Mouse (Mus musculus) gastrocnemius, postnatal 25 days (tissue): ENCODE data around the gene Elmo2. TPM values are rescaled to one million over a fixed set of nuclear protein-coding genes. Genes with fewer than 3 reads are reported as not detected.

Experiments used
- DNase-seq: peaks from one replicate; pipeline ENCODE4 v3.0.0; 2022
- total RNA-seq, 2 experiments: library from RNA; stranded (reverse); gene quantifications; 1 replicate in 1 of 2; 2 replicates in 1 of 2; pipeline ENCODE4 v1.2.3; 2021

The Elmo2 gene
- total RNA-seq, 2 experiments from 2014 or later: 12.7 to 13.4 TPM

GRCm38 (mm10) chr2:165323484-165323883, 2.8 kb downstream of the Elmo2 start:
- no peak for DNase-seq

- DNase-seq: no peak
These were observed 4.1 kb downstream of the Elmo2 start for GRCm38 (mm10) chr2:165321981-165322735.

DNA sequence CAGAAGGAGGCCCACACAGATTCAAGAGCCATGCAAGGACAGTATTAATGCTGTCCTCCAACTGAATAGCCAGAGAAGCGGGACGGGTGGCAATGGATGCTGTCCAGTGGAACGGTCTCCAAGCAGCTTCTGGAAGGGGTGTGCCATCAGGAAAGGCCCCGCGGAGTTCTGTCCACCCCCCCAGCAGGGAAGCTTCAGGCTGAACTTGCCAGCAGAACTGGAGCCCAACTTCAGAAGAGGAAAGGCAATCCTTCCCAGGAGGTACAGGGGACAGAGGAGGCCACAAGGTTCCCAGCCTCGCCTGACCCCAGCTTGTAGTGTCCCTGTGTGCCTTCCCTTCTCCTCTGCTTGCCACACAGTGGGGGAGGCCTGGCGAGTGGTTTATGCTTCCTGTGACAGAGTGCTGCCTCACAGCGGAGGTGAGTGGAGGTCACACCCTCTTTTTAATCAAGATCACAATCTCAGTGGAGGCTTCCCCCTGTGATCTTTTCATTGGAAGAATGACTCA, 4.8 kb downstream of the Elmo2 start:
- DNase-seq: peak; percentile 70

- peak; percentile 35 for DNase-seq
These were observed 5.6 kb downstream of the Elmo2 start for GRCm38 (mm10) chr2:165320531-165321150.

GRCm38 (mm10) chr2:165319503-165319902, 6.8 kb downstream of the Elmo2 start:
- DNase-seq: no peak

DNA sequence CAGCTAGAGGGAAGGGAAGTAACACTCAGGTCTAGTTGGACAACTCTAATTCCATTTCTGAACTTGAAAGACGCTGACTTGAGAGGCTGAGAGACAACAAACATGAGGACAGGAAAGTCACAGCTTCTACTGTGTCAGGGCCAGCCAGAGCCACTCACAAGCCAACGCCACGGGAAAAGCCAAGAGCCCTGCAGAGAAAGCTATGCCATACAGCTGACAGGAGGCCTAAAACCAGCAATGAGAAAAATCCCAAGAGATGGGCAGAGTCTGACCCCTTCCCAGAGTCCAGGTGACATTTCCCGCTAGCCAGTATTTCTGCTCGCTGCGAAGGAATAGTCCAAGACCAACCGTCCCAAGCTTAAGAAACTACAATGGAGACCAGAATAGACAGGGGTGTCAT, 7.3 kb downstream of the Elmo2 start:
- no peak for DNase-seq

DNA sequence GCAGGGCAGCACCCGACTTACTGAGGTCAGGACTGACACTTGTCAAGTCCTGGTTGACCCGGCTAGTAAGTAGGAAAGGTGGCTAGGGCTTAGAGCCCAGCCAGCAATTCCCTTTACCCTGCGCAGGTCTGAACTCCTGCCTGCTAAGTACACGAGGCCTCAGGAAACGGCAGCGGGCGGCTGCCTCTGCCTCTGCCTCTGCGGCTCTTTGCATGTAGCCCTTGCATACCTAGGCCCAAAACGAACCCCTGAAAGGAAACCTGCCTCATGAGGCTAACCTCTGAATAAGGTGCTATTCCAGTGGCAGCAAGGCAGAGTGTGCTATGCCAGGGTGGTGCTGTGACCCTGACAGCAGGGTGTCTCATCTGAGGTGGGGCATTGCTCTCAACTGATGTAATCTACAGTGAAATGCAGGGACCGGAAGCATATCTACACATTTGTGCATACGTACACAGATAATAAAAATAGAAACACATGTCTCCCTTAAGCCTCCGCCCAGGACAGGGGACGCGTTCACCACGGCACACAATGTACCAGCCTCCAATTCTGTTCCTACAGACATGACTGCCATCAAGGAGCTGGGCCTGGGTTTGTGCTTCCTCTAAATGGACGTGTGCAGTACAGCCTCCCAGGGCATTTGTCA, 8.5 kb downstream of the Elmo2 start:
- DNase-seq: no peak

DNA sequence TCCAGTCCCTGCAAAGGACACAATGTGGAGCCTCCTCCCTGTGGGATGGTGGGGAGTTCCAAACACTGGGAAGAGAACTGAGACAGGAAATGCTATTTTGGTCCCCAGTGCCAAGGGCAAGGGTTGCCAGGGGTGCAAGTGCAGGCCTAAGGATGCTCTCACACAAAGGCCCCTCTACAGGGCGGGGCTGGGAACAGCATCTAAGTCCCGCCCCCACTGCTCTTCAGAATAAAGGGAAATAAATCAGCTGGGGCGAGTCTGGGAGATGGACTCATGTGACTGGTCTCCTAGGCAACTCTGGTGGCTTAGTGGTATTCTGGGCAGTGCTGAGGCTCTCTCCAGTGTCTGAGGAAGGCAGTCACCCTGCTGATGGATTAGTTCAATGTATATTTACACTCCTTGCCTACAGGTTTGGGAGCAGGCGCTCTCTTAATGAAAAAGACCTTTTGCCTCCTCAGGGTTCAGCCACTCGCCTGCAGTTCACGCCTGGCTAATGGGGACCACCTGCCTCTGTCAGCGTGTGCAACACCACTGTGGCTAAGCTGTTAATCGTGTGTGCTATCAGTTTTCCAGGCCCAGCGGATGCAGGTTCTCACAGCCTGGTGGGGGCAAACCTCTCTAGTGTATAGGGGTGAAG, 9.3 kb downstream of the Elmo2 start:
- DNase-seq: peak; percentile 32

GRCm38 (mm10) chr2:165316204-165316603, 10.1 kb downstream of the Elmo2 start:
- no peak for DNase-seq

GRCm38 (mm10) chr2:165314197-165314596, 12.1 kb downstream of the Elmo2 start:
- no peak for DNase-seq

DNA sequence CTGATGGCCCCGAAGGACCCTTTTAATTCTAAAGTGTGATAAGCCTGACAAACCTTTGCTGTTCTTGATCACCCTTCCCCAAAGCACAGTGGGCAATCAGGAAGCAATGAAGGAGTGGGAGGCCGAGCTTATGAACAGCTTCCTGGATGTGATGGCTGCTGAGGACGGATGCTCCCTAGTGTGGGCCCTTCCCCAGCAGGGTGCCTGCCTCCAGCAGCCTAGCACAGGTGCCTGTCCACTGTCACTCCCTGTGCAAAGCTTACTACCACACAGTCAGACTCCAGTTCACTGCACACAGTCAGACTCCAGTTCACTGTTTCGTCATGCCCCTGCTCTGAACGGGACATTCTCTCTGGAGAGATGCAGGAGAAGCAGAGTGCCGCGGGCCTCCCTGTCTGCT, 13.9 kb downstream of the Elmo2 start:
- no peak for DNase-seq

- no peak for DNase-seq
These were observed 14.7 kb downstream of the Elmo2 start for GRCm38 (mm10) chr2:165311577-165311976.

DNA sequence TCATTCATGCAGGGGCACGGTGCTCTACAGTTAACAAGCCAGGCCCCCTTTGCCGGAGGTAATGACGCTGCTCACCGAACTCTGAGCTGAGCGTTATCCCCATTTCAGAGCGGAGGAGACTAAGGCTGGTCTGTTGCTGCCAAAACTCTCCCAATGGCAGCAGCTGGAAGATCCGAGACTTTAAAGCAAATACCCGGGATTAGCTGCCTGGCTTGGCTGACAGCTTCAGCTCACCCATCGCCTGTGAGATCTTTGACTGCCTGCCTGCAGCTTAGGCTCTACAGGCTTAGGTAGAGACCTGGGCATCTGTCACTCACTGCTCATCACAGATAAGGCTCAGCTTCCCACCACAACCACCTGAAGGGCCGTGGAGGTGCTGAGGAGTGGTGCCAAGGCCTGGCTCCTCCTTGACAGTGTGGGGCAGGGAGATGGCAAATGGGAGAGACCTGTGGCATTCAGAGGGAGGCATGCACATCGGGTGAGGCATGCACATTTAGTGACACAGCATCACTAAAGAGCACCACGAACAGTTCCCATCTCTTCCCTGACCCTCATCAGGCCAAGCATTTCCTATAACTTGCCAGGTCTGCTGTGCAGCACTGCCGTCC, 15.4 kb downstream of the Elmo2 start:
- DNase-seq: no peak

DNA sequence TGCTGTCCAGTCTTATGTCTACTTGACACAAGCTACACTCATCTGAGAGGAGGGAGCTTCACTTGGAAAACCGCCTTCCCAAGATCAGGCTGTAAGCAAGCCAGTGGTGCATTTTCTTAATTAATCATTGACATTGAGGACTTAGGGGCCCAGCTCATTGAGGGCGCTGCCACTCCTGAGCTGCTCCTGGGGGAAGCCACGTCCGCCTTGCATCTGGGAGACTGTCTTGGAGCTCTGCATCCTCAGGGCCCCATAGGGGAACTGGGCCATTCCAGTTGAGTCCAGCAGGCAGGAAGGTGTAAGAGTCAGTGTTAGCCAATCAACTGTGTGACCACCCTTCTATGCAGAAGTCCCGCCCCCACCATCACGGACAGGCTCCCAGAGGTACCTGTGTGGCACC, 18.5 kb downstream of the Elmo2 start:
- no peak for DNase-seq

DNA sequence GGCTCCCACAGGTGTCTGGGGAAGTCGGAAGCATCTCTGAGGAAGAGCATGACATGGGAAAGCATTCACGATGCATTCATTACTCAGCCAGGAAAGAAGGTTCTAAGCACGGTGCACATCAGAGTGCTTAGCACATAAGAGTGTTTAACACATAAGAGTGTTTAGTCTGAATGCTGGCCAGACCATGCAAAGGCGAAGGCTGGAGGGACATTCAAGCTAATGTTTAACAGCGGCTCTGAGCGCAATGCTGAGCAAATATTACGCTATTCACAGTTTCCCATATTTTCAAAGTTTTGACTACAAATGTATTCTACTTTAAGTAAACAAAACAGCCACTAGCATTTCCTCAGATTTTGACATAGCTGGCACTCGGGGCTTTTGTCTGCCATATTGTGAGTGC, 20.8 kb downstream of the Elmo2 start:
- DNase-seq: no peak

GRCm38 (mm10) chr2:165304819-165305218, 21.5 kb downstream of the Elmo2 start:
- no peak for DNase-seq

DNA sequence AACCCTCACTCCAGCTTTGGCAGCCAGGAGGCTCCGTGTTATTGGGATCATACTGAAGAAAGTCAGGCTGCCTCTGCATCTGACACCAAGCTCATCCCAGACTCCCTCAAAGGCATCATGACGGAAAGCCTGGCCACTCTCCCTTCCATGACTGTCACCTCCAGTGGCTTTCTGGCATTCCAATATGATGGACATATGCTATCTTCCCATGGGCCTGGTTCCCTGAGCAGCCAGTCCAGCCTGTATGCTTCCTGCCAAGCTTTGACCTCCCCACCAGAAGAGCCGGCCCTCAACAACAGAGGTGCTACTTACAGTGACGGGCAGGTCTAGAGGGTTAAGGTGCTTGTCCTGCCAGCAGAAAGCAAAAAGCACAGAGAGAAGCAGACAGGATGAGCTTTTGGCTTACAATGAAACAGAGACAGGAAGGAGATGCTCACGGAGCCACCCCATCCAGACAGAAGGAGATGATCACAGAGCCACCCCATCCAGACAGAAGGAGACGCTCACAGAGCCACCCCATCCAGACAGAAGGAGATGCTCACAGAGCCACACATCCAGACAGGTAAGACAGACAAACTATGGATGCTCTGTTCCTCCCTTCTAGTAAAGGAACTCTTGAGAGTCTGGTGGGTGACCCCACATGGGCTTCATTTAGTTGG, 22.8 kb downstream of the Elmo2 start:
- DNase-seq: no peak

GRCm38 (mm10) chr2:165301409-165301808, 24.9 kb downstream of the Elmo2 start:
- DNase-seq: no peak

DNA sequence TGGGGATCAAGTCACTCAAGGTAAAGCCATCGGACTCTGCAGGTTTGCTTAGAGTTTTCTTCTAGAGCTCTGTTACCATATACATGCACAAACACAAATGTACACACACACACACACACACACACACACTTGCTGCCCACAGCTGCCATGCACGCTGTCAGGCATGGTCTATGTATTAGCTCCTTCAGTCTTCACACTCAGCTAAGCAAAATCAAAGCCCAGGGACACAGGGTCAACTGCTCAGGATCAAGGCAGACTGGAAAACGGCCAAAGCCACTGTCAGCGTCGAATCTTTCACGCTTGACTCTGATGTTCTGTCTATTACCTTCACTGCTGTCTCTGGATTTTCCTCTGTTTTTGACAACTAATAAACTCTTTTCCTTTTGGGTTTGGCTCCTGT, 25.4 kb downstream of the Elmo2 start:
- no peak for DNase-seq

DNA sequence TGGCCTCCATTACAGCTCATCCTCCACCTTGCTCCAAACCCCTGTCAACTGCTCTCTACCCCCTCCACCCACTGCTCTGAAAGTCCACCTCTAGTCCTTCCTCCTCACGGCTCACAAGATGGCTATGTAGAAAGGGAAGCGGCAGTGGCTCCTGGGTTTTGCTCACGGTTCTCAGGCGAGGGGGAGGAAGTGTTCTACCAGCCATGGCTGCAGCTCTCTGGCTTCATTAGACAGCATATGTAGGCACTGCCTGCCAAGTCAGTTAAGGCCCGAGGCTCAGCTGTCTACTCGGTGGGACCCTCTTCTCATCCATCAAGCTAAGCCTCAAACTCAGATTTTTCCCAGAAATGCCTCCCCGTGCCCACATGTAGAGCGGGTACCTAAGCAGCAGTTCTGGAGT, 25.9 kb downstream of the Elmo2 start:
- DNase-seq: no peak

GRCm38 (mm10) chr2:165297429-165297828, 28.9 kb downstream of the Elmo2 start:
- DNase-seq: no peak

DNA sequence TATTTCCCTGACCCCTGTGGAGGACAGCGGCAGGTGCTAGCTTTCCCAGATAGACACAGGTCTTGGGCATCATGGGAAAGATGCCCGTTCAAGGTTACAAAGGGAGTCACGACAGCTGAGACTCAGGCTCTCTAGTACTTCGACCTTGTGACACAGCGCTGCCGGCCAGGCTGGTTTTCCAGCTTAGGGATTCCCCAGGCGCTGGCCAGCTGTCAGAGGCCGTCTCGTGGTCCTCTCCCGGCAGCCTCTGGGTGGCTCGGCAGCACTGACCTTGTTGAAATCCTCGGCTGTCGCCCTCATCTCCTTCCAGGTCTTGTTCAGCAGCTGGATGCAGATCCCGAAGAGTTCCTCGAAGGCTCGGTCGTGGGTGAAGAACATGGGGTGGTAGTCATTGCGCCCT, 29.7 kb downstream of the Elmo2 start:
- peak; percentile 58 for DNase-seq
